In genomic region chr1:63879570-63879969, GRCm38 (mm10) we compare ENCODE assay signal across 15 mouse cellular contexts.
"Had no signal": no experiment of that assay in that cellular context is flagged by ENCODE, and none has a peak within 500 bp of the region (broad histone marks: within the 10 kb centered on the region; RNA-seq: fewer than 3 reads in every experiment).

No protein-coding gene starts in this region.

- H3K4me1 ChIP-seq: liver, embryonic 13.5 days; liver, embryonic 15.5 days; midbrain, embryonic 13.5 days; midbrain, embryonic 15.5 days; neural tube, embryonic 12.5 days; stomach, embryonic 15.5 days had no signal

- ATAC-seq: liver, postnatal 0 days; midbrain, embryonic 13.5 days; midbrain, embryonic 15.5 days had no signal

- H3K4me3 ChIP-seq: liver, embryonic 13.5 days; liver, embryonic 15.5 days; midbrain, embryonic 13.5 days; midbrain, embryonic 15.5 days; neural tube, embryonic 12.5 days; stomach, embryonic 15.5 days had no signal

- DNase-seq: liver, embryonic 13.5 days; liver, postnatal 0 days; lung, postnatal 14 days; lung, postnatal 36 days; retina, postnatal 1 day; right cerebral cortex, adult 18-20 months; right cerebral cortex, postnatal 25 days; thymus, adult 2 months; thymus, postnatal 25 days; thymus, postnatal 4 days had no signal
